Mouse (Mus musculus) adrenal gland, adult 2 months (tissue): ENCODE data around the gene Olfr1101. TPM values are rescaled to one million over a fixed set of nuclear protein-coding genes. Genes with fewer than 3 reads are reported as not detected.

Experiments
- DNase-seq: peaks from one replicate; pipeline ENCODE4 v3.0.0; 2021
- long read RNA-seq: library from polyadenylated mRNA; stranded (forward); transcript quantifications from one replicate; pipeline ENCODE4 v2.0.0, GENCODE M21; 2021
- polyA plus RNA-seq: library from polyadenylated mRNA; depleted of rRNA; stranded (reverse); fragments of >200 nt; gene quantifications from 2 replicates; pipeline ENCODE4 v1.2.3, GENCODE M21; 2012; rRNA removed
- total RNA-seq, 2 experiments: library from RNA; stranded (reverse); gene quantifications; 2 replicates each; pipeline ENCODE4 v1.2.3; 2021

The Olfr1101 gene
- total RNA-seq (not detected), polyA plus RNA-seq (not detected in 2 replicates)
- long read RNA-seq: 0 reads

GRCm38 (mm10) chr2:86991121-86991520 is at the start of gene Olfr1101:
Gene Olfr1101, minus strand, starts transcription at chr2:86991221.
- no peak for DNase-seq

GRCm38 (mm10) chr2:87036431-87036830 is 45.4 kb upstream of the Olfr1101 start, which contains the start of gene Olfr1105:
Gene Olfr1105, minus strand, starts transcription at chr2:87036531.
- no peak for DNase-seq

- DNase-seq: no peak
Observed at GRCm38 (mm10) chr2:87026980-87027379, 36.0 kb upstream of the Olfr1101 start, which contains the start of gene Olfr1104. Gene Olfr1104, minus strand, starts transcription at chr2:87027080.

- no peak for DNase-seq
Observed at GRCm38 (mm10) chr2:86998098-86998497, 7.1 kb upstream of the Olfr1101 start, which contains the start of gene Olfr1102. Gene Olfr1102, plus strand, starts transcription at chr2:86998398.

DNA sequence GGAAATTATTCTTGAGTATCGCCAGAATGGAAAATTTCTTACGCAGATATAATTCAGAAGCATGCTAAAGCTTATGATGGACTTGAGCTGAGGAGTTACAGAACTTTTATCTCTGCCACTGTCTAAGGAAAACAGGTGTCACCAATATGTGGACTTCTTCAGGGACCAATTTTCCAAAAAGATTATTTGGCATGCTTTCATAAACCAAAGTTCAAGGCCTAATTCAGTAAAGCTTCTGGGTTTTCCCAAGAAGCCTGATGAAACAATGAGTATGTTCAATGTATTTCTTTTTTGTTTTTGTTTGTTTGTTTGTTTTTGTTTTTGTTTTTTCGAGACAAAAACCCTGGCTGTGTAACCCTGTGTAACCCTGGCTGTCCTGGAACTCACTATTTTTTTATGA is 11.2 kb downstream of the Olfr1101 start, which contains the start of gene Olfr1100:
Gene Olfr1100, minus strand, starts transcription at position 101 of the 400 bp plus-strand sequence.
- no peak for DNase-seq

GRCm38 (mm10) chr2:86960593-86960992 is 30.4 kb downstream of the Olfr1101 start, which contains the start of gene Olfr1099:
Gene Olfr1099, minus strand, starts transcription at chr2:86960693.
- DNase-seq: no peak

Other genes with a start within 250 kb of the Olfr1101 start
- not detected for gene Olfr1090, start 232.2 kb downstream of the Olfr1101 start, total RNA-seq
- gene Olfr1090, start 232.2 kb downstream of the Olfr1101 start, polyA plus RNA-seq: not detected in 2 replicates
- not detected for gene Olfr1093, start 208.7 kb downstream of the Olfr1101 start, total RNA-seq
- not detected in 2 replicates for gene Olfr1093, start 208.7 kb downstream of the Olfr1101 start, polyA plus RNA-seq
- not detected for gene Olfr141, start 181.2 kb downstream of the Olfr1101 start, total RNA-seq
- not detected in 2 replicates for gene Olfr141, start 181.2 kb downstream of the Olfr1101 start, polyA plus RNA-seq
- not detected for gene Olfr1094, start 166.6 kb downstream of the Olfr1101 start, total RNA-seq
- not detected in 2 replicates for gene Olfr1094, start 166.6 kb downstream of the Olfr1101 start, polyA plus RNA-seq
- gene Olfr1095, start 139.5 kb downstream of the Olfr1101 start, total RNA-seq: not detected
- gene Olfr1095, start 139.5 kb downstream of the Olfr1101 start, polyA plus RNA-seq: not detected in 2 replicates
- not detected for gene Gm13723, start 116.4 kb downstream of the Olfr1101 start, total RNA-seq
- gene Gm13723, start 116.4 kb downstream of the Olfr1101 start, polyA plus RNA-seq: not detected in 2 replicates
- gene Olfr1097, start 99.0 kb downstream of the Olfr1101 start, total RNA-seq: not detected
- gene Olfr1097, start 99.0 kb downstream of the Olfr1101 start, polyA plus RNA-seq: not detected in 2 replicates
- not detected for gene Olfr1098, start 66.7 kb downstream of the Olfr1101 start, total RNA-seq
- not detected in 2 replicates for gene Olfr1098, start 66.7 kb downstream of the Olfr1101 start, polyA plus RNA-seq
- not detected for gene Olfr1099, start 30.5 kb downstream of the Olfr1101 start, total RNA-seq
- gene Olfr1099, start 30.5 kb downstream of the Olfr1101 start, polyA plus RNA-seq: not detected in 2 replicates
- not detected for gene Olfr1100, start 11.3 kb downstream of the Olfr1101 start, total RNA-seq
- not detected in 2 replicates for gene Olfr1100, start 11.3 kb downstream of the Olfr1101 start, polyA plus RNA-seq
- gene Olfr1102, start 7.2 kb upstream of the Olfr1101 start, total RNA-seq: not detected
- gene Olfr1102, start 7.2 kb upstream of the Olfr1101 start, polyA plus RNA-seq: not detected in 2 replicates
- not detected for gene Olfr1104, start 35.9 kb upstream of the Olfr1101 start, total RNA-seq
- not detected in 2 replicates for gene Olfr1104, start 35.9 kb upstream of the Olfr1101 start, polyA plus RNA-seq
- gene Olfr1105, start 45.3 kb upstream of the Olfr1101 start, total RNA-seq: not detected
- not detected in 2 replicates for gene Olfr1105, start 45.3 kb upstream of the Olfr1101 start, polyA plus RNA-seq
- gene Olfr1106, start 61.1 kb upstream of the Olfr1101 start, total RNA-seq: not detected
- gene Olfr1106, start 61.1 kb upstream of the Olfr1101 start, polyA plus RNA-seq: not detected in 2 replicates
- not detected for gene Olfr1107, start 84.6 kb upstream of the Olfr1101 start, total RNA-seq
- gene Olfr1107, start 84.6 kb upstream of the Olfr1101 start, polyA plus RNA-seq: not detected in 2 replicates
- gene Olfr1109, start 104.8 kb upstream of the Olfr1101 start, total RNA-seq: not detected
- gene Olfr1109, start 104.8 kb upstream of the Olfr1101 start, polyA plus RNA-seq: not detected in 2 replicates
- not detected for gene Olfr259, start 123.3 kb upstream of the Olfr1101 start, total RNA-seq
- gene Olfr259, start 123.3 kb upstream of the Olfr1101 start, polyA plus RNA-seq: not detected in 2 replicates
- gene Olfr1110, start 149.1 kb upstream of the Olfr1101 start, total RNA-seq: not detected
- gene Olfr1110, start 149.1 kb upstream of the Olfr1101 start, polyA plus RNA-seq: not detected in 2 replicates
- gene Olfr1111, start 161.4 kb upstream of the Olfr1101 start, total RNA-seq: not detected
- not detected in 2 replicates for gene Olfr1111, start 161.4 kb upstream of the Olfr1101 start, polyA plus RNA-seq
- not detected for gene Olfr1112, start 196.6 kb upstream of the Olfr1101 start, total RNA-seq
- gene Olfr1112, start 196.6 kb upstream of the Olfr1101 start, polyA plus RNA-seq: not detected in 2 replicates
- not detected for gene Olfr1113, start 217.7 kb upstream of the Olfr1101 start, total RNA-seq
- gene Olfr1113, start 217.7 kb upstream of the Olfr1101 start, polyA plus RNA-seq: not detected in 2 replicates